Mouse (Mus musculus) midbrain, embryonic 12.5 days (tissue): ENCODE data around the gene Camk2b. TPM values are rescaled to one million over a fixed set of nuclear protein-coding genes. Genes with fewer than 3 reads are reported as not detected.

Experiments used
- ATAC-seq: fragments of 200-750 bp; cut with Nextera tagmentation; 2 replicates; pipeline ENCODE4 v1.8.0; 2017; ENCODE audit warnings: low read depth, moderate TSS enrichment, moderate library complexity; ENCODE audit not compliant: low FRiP score
- H3K27ac ChIP-seq: fragments of 300-500 bp; sonication (generic); replicated peaks from 2 replicates; pipeline ENCODE4 v1.5.1; 2016; ENCODE audit warnings: mild to moderate bottlenecking
- H3K27me3 ChIP-seq: fragments of 300-500 bp; sonication (generic); 2 replicates; pipeline ENCODE4 v1.6.1; 2016; ENCODE audit warnings: mild to moderate bottlenecking
- H3K36me3 ChIP-seq: fragments of 300-500 bp; sonication (generic); 2 replicates; pipeline ENCODE4 v1.6.1; 2016
- H3K4me1 ChIP-seq: fragments of 300-500 bp; sonication (generic); 2 replicates; pipeline ENCODE4 v1.6.1; 2016
- H3K4me2 ChIP-seq: fragments of 300-500 bp; sonication (generic); replicated peaks from 2 replicates; pipeline ENCODE4 v1.6.1; 2016; ENCODE audit warnings: mild to moderate bottlenecking, moderate library complexity
- H3K4me3 ChIP-seq: fragments of 300-500 bp; sonication (generic); 2 replicates; pipeline ENCODE4 v1.5.1; 2016; ENCODE audit warnings: mild to moderate bottlenecking
- H3K9ac ChIP-seq: fragments of 300-500 bp; sonication (generic); replicated peaks from 2 replicates; pipeline ENCODE4 v1.6.1; 2016; ENCODE audit warnings: mild to moderate bottlenecking, moderate library complexity
- H3K9me3 ChIP-seq: fragments of 300-500 bp; sonication (generic); 2 replicates; pipeline ENCODE4 v1.6.1; 2016; ENCODE audit warnings: mild to moderate bottlenecking
- WGBS: fragments of 180-500 bp; shearing (Covaris S2); methylation state at CpG from one replicate; pipeline ENCODE4 v1.1.7; 2016; 5-methylcytosine and 5-hydroxymethylcytosine counted together
- polyA plus RNA-seq: library from polyadenylated mRNA; unstranded; fragments of >200 nt; fragmentation: Nextera tagmentation; extraction: Ambion mirVana; gene quantifications from 2 replicates; pipeline ENCODE4 v1.2.1, GENCODE M21; 2016

The Camk2b gene
- polyA plus RNA-seq, 1 experiment from 2014 or later, result 13.0 TPM

DNA sequence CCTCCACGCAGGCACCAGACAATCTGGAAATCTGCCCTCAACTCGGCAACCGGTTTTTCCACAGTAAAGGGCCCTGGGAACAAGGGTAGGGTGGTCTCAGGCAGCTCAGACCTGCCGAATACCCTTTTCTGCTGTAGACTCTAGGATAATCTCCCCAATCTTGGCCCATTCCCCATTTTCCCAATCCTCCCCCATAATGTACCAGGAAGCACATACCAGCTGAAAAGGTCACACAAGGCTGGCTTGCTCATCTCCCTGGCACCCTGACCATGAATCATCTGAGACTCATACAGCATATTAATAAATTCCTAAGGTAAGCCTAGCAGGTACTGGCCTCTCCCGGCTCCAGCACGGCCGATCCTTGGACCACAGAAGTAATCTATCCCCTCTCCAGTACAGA is 28.5 kb downstream of the Camk2b start:
- Histone ChIP-seq H3K4me3 (no peak overlapping the region), H3K4me2 (no peak overlapping the region), H3K36me3 (no peaks in the 10 kb centered on the region), H3K9me3 (no peaks in the 10 kb centered on the region), H3K4me1 (no peaks in the 10 kb centered on the region), H3K27me3 (no peaks in the 10 kb centered on the region; the same call in 1 of the 2 replicates), H3K27ac (no peak overlapping the region), H3K9ac (no peak overlapping the region)
- ATAC-seq, result no peak
- 94% methylated on average over 7 of the region's 7 CpGs for WGBS

DNA sequence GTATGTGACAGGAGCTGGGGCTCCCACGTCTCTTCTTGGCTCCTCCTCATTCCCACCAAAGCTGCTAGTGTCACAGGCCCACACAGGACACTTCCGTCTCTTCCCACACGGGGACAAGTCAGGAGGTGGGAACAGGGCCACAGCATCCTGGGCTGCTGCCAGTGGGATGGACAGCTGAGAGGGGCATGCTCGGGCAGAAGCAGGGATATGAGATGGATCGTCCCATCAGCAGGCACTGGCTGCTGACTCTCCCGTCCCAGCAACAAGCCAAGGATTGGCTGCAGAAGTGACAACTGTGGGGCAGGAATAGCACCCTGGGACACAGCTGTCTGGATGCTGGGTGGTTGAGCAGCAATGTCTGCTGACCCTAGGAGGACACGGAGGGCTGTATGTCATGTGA is 29.0 kb downstream of the Camk2b start:
- 93% methylated on average over 7 of the region's 7 CpGs for WGBS
- H3K4me3 ChIP-seq, result no peak overlapping the region
- no peaks in the 10 kb centered on the region; the same call in 1 of the 2 replicates for H3K27me3 ChIP-seq
- H3K27ac ChIP-seq, result no peak overlapping the region
- ATAC-seq, result no peak
- no peak overlapping the region for H3K9ac ChIP-seq
- no peaks in the 10 kb centered on the region for H3K36me3 ChIP-seq
- no peaks in the 10 kb centered on the region for H3K9me3 ChIP-seq
- H3K4me2 ChIP-seq, result no peak overlapping the region
- no peaks in the 10 kb centered on the region for H3K4me1 ChIP-seq

DNA sequence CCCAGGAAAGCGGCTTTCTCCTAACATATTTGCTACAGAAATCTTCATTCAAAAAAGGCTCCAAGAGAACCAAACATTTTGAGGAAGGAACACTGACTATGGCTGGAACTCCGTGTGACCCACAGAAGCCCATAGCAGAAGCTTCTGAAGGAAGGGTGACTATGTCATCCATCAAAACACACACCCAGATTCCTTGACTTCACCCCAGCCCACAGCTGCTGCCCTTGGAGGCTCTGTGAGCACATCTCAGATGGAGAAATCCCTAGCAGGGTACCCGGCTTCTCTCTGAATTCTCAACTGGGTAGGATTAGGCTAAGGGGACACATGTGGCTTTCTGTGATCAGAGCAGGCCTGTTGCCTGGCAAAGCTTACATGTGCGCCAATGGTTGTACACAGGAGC is 29.7 kb downstream of the Camk2b start:
- no peak overlapping the region for H3K27ac ChIP-seq
- H3K9ac ChIP-seq, result no peak overlapping the region
- no peak for ATAC-seq
- 86% methylated on average over 4 of the region's 4 CpGs for WGBS
- H3K36me3 ChIP-seq, result no peaks in the 10 kb centered on the region
- no peak overlapping the region for H3K4me3 ChIP-seq
- no peak overlapping the region for H3K4me2 ChIP-seq
- H3K9me3 ChIP-seq, result no peaks in the 10 kb centered on the region
- 0 out of 2 replicates have a peak, but pooled peaks cover 2% of the 10 kb centered on the region for H3K4me1 ChIP-seq
- no peaks in the 10 kb centered on the region; the same call in 1 of the 2 replicates for H3K27me3 ChIP-seq

DNA sequence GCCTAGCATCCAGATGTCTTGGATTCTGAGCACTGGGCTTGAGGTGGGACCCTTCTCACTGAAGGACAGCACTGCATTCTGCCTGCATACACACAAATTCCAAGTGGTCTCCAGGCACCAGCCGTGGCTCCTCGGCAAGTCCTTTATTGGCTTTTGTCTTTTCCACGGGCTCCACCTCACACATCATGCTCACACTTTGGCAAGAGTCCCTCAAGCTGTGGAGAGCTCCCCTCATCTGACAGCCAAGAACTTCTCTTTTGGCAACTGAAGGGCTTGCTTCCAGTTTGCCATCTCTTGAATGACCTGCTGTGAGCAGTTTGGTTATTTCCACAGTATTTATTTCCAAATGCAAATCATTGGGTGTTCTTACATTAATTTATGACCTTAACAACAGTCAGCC is 30.6 kb downstream of the Camk2b start:
- Histone ChIP-seq H3K4me2 (no peak overlapping the region), H3K36me3 (no peaks in the 10 kb centered on the region), H3K4me1 (0 out of 2 replicates have a peak, but pooled peaks cover 2% of the 10 kb centered on the region), H3K9ac (no peak overlapping the region), H3K4me3 (no peak overlapping the region), H3K9me3 (no peaks in the 10 kb centered on the region), H3K27ac (no peak overlapping the region), H3K27me3 (no peaks in the 10 kb centered on the region; the same call in 1 of the 2 replicates)
- 82% methylated on average over 3 of the region's 3 CpGs for WGBS
- no peak for ATAC-seq

DNA sequence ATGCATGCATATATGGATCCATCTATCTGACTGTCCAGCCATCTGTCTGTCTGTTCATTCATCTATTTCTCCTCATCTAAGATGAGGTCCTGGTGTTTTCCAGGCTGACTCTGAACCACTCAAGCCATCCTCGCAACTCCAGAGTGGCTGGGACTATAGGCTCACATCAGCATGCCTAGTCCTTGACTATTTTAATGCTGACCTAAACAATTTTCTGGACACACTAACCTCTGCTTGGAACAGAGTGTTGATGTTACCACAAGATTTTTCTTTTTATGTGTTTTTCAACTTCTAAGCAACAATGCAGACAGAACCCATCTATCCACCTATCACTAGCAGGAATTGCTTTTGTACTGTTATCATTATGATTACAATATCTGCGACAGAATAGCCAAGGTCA is 31.4 kb downstream of the Camk2b start:
- ATAC-seq, result no peak
- whole genome bisulfite sequencing, result 93% methylated on average over 2 of the region's 2 CpGs
- H3K9me3 ChIP-seq, result no peaks in the 10 kb centered on the region
- H3K27me3 ChIP-seq, result no peaks in the 10 kb centered on the region; the same call in 1 of the 2 replicates
- H3K4me2 ChIP-seq, result no peak overlapping the region
- no peak overlapping the region for H3K9ac ChIP-seq
- no peaks in the 10 kb centered on the region for H3K36me3 ChIP-seq
- no peak overlapping the region for H3K4me3 ChIP-seq
- 0 out of 2 replicates have a peak, but pooled peaks cover 2% of the 10 kb centered on the region for H3K4me1 ChIP-seq
- H3K27ac ChIP-seq, result no peak overlapping the region

DNA sequence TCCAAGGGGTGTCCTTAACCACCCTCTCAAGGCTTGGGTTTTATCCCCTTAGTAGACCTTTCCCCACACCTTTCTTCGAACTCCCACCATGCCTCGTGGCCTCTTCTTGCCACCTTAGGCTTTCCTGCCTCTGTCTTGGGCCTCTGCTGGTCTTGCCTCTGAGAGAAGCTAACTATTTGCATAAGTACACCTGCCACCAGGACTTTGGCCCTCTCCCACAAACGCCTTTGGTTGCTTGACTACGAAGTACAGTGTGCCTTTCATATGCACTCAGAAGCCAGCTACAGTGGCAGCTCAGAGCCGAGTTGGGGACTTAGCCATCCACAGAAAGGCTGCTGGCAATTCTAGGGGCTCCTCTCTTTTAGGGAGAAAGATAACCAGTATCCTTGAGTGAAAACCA is 32.4 kb downstream of the Camk2b start:
- 0 out of 2 replicates have a peak, but pooled peaks cover 2% of the 10 kb centered on the region for H3K4me1 ChIP-seq
- no peak overlapping the region for H3K27ac ChIP-seq
- H3K4me2 ChIP-seq, result no peak overlapping the region
- 87% methylated on average over 5 of the region's 5 CpGs for WGBS
- H3K27me3 ChIP-seq, result no peaks in the 10 kb centered on the region; the same call in 1 of the 2 replicates
- H3K9me3 ChIP-seq, result no peaks in the 10 kb centered on the region
- no peaks in the 10 kb centered on the region for H3K36me3 ChIP-seq
- H3K9ac ChIP-seq, result no peak overlapping the region
- ATAC-seq, result no peak
- no peak overlapping the region for H3K4me3 ChIP-seq

DNA sequence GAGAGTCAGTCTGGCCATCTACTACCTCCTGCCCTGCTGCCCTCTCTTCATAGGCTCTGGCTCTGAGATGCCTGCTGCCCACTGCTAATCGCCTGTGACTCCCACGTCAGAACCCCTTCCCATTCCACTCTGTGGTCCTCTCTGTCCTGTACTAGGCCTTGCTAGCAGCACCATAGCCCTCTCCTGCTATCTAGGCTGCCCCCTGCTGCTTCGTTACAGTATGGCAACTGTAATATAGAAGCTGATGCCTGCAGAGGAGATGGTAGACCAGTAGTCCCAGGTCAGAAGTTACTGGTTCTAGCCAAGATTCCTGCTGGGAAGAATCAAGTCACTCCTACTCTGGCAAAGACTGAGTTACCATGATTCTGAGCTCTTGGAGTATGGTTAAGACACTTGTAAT is 33.0 kb downstream of the Camk2b start:
- Histone ChIP-seq H3K9me3 (no peaks in the 10 kb centered on the region), H3K36me3 (no peaks in the 10 kb centered on the region), H3K4me1 (0 out of 2 replicates have a peak, but pooled peaks cover 2% of the 10 kb centered on the region), H3K27ac (no peak overlapping the region), H3K27me3 (no peaks in the 10 kb centered on the region; the same call in 1 of the 2 replicates), H3K4me3 (no peak overlapping the region), H3K4me2 (no peak overlapping the region), H3K9ac (no peak overlapping the region)
- ATAC-seq, result no peak
- 78% methylated on average over 3 of the region's 3 CpGs for WGBS

DNA sequence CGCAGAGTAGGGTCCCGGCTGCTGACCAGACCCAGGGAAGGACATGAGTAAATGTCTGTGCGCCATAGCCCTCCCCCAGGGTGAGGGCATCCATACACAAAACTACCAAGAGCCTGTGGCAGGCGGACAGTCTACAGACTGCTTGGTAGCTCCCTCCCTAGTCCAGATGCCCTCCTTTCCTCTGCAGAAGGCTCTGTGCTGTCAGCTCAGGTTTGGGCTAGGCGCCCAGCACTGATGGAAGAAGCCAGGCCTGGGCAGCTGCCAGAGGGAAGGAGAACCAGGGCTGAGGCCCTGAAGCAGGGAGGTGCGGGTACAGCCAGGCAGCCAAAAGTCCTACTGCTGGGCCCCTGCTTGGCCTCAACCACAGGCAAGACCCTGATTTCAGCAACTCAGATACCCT is 35.5 kb downstream of the Camk2b start:
- H3K27ac ChIP-seq, result no peak overlapping the region
- H3K4me1 ChIP-seq, result 0 out of 2 replicates have a peak, but pooled peaks cover 2% of the 10 kb centered on the region
- no peaks in the 10 kb centered on the region for H3K36me3 ChIP-seq
- H3K9me3 ChIP-seq, result no peaks in the 10 kb centered on the region
- ATAC-seq, result no peak
- no peak overlapping the region for H3K9ac ChIP-seq
- peaks cover 3% of the 10 kb centered on the region; the same call in 1 of the 2 replicates for H3K27me3 ChIP-seq
- 88% methylated on average over 6 of the region's 6 CpGs for WGBS
- no peak overlapping the region for H3K4me3 ChIP-seq
- H3K4me2 ChIP-seq, result no peak overlapping the region

DNA sequence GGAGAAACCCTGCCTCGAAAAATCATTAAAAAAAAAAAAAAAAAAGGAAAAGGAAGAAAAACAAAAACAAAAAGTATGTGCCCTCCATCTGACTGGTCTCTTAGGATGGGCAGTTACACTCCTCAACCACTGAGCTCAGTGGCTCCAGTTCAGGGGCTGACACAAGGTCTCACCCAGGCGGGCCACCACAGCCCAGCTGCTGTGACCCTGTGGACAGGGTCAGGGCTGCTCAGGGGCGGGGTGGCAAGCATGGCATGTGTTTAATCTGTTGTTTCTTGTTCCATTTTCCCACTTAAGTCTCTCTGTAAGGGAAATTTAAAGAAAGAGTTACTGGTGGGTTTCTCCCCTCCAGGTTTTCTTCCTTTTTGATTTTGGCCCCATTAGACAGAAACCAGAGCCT is 36.4 kb downstream of the Camk2b start:
- no peak overlapping the region for H3K9ac ChIP-seq
- no peaks in the 10 kb centered on the region for H3K9me3 ChIP-seq
- WGBS, result 73% methylated on average over 3 of the region's 3 CpGs
- ATAC-seq, result no peak
- H3K4me2 ChIP-seq, result no peak overlapping the region
- H3K36me3 ChIP-seq, result no peaks in the 10 kb centered on the region
- H3K27ac ChIP-seq, result no peak overlapping the region
- 0 out of 2 replicates have a peak, but pooled peaks cover 3% of the 10 kb centered on the region for H3K27me3 ChIP-seq
- H3K4me3 ChIP-seq, result no peak overlapping the region
- 0 out of 2 replicates have a peak, but pooled peaks cover 2% of the 10 kb centered on the region for H3K4me1 ChIP-seq

DNA sequence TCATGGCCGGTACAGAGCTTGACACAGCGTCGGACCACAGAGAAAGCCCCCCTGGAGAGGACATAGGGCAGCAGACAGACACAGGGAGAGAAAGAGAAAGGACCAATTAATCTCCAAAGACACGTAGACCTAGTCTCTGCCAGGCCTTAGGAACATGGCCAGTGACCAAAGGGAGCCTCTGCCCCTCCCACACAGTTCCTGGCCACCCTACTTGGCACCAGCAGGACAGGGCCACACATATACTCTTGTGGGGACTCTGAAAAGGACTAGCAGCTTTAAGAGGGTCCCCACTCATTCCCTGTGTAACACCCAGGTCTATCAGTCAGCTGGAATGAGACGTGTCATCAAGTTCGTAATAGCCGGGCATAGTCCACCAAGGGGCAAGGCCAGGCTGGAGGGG is 37.3 kb downstream of the Camk2b start:
- Histone ChIP-seq H3K4me3 (no peak overlapping the region), H3K36me3 (no peaks in the 10 kb centered on the region), H3K4me2 (no peak overlapping the region), H3K9me3 (no peaks in the 10 kb centered on the region), H3K27ac (no peak overlapping the region), H3K27me3 (0 out of 2 replicates have a peak, but pooled peaks cover 3% of the 10 kb centered on the region), H3K4me1 (0 out of 2 replicates have a peak, but pooled peaks cover 2% of the 10 kb centered on the region), H3K9ac (no peak overlapping the region)
- 83% methylated on average over 7 of the region's 7 CpGs for WGBS
- ATAC-seq, result no peak

DNA sequence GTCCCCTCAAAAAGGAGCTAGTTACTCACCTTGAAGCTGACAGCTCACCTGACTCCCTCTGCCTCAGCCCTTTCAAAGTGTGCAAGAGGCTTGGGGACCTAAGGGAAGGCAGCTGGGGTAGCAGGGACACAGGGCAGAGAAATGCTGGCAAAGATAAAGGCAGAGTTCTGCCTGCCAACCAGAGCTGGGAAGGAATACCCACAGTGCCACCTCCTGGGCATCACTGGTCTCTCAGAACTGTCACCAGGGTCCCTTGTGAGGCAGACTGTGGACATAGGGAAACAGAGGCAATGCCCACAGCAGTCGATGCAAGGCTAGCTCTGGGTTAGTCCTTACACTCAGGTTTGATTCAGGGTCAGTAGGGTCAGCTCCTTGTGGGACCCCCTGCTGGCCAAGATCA is 39.8 kb downstream of the Camk2b start:
- WGBS, result 64% methylated on average over 1 of the region's 1 CpGs
- no peak for ATAC-seq
- H3K27me3 ChIP-seq, result 0 out of 2 replicates have a peak, but pooled peaks cover 3% of the 10 kb centered on the region
- no peak overlapping the region for H3K9ac ChIP-seq
- no peak overlapping the region for H3K27ac ChIP-seq
- H3K9me3 ChIP-seq, result no peaks in the 10 kb centered on the region
- H3K4me1 ChIP-seq, result no peaks in the 10 kb centered on the region
- H3K36me3 ChIP-seq, result no peaks in the 10 kb centered on the region
- no peak overlapping the region for H3K4me2 ChIP-seq
- H3K4me3 ChIP-seq, result no peak overlapping the region

DNA sequence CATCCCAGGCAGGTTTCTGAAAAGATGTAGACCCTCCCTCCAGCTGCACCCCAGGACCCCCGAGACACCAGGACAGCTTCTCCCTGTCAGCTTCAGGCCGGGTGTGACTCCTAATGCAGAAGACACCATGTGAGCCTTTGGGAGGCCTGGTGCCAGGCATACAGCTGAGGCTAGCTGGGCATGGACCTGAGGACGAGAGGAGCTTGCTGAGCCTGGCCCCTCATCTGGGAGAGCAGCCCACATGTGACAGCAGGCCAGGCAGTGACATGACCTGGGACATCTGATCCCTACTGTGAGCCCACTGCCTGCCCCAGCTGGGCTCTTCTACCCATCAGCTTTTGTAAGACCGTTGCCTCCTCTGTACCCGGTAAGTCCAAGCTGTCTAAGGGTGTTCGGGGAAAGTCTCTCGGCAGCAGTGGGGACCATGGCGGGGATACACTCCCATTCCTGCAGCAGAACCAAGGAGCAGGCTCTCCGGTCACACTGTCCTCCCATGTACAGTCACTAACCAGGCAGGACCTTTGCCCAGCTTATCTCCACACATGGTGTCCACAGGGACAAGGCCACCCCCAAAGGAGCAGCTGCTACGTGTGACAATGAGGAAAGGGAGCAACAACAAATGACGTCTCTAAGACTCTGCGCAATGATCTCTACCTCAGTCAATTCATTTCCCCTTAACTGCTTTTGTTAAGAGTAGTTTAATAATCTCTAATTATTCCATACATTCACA is 41.1 kb downstream of the Camk2b start:
- 71% methylated on average over 12 of the region's 12 CpGs for WGBS
- Histone ChIP-seq H3K36me3 (no peaks in the 10 kb centered on the region), H3K27ac (no peak overlapping the region), H3K4me2 (no peak overlapping the region), H3K9me3 (no peaks in the 10 kb centered on the region), H3K9ac (no peak overlapping the region), H3K27me3 (0 out of 2 replicates have a peak, but pooled peaks cover 3% of the 10 kb centered on the region), H3K4me3 (no peak overlapping the region), H3K4me1 (no peaks in the 10 kb centered on the region)
- no peak for ATAC-seq
